Comparison of ENCODE assay signal across 23 mouse cellular contexts in the genomic region with DNA sequence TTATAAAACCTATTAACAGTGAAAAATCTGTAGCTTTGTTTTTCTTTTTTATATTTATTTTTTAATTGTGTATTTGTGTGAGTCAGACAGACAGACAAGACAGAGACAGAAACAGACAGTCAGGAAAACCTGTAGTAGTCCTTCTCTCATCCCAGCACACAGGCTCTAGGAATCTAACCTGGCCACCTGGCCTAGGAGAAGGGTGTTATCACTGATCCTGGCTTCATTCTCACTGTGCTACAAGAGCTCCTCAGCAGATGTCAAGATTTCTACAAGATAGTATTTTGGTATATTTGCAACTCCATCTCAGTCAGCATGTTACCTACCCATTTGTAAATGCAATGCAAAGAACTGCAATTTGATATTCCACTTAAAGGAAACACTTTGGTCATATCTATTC. TPM values are rescaled to one million over a fixed set of nuclear protein-coding genes. Genes with fewer than 3 reads are reported as not detected.
DNase-seq lines count a peak whose midpoint lies in the region; ATAC-seq and TF ChIP-seq lines count a peak whose summit lies in the region.
"Had no signal": no experiment of that assay in that cellular context is flagged by ENCODE, and none has a peak within 500 bp of the region (broad histone marks: within the 10 kb centered on the region; RNA-seq: fewer than 3 reads in every experiment).

No protein-coding gene starts in this region.

- H3K27ac ChIP-seq in liver, embryonic 13.5 days: no peak overlapping the region
- H3K27ac ChIP-seq in MEL (ENCODE audit: control insufficient read depth, low read depth, low read length): no peak overlapping the region
- no peak overlapping the region for H3K27ac ChIP-seq in forebrain, embryonic 12.5 days
- H3K27ac ChIP-seq: embryonic facial prominence, embryonic 10.5 days; embryonic facial prominence, embryonic 12.5 days had no signal

- no peak for TF ChIP-seq POLR2A in MEL (IDR thresholded peaks at IDR 0.05; ENCODE audit: control insufficient read depth in 1 of 2, insufficient read depth in 1 of 2, low read depth in 1 of 2, low read length in 2 of 2, poor library complexity in 1 of 2)

- ATAC-seq in liver, embryonic 13.5 days (ENCODE audit: low read depth): peak; percentile 64
- peak; percentile 74 for ATAC-seq in megakaryocyte-erythroid progenitor cell, adult 5-6 weeks (replicated peaks; ENCODE audit: low FRiP score, low TSS enrichment, poor library complexity, severe bottlenecking)
- no peak for ATAC-seq in forebrain, embryonic 12.5 days (ENCODE audit: low FRiP score)
- ATAC-seq: CD4-positive, CD25-positive, alpha-beta regulatory T cell, adult 4 months; forebrain, embryonic 14.5 days; forebrain, embryonic 16.5 days had no signal

- no peak for TF ChIP-seq CTCF in MEL (IDR thresholded peaks at IDR 0.05 in 2 of 3, conservative IDR thresholded peaks at IDR 0.05 in 1 of 3; ENCODE audit: control insufficient read depth in 1 of 3, insufficient read depth in 1 of 3, low read depth in 2 of 3, low read length in 3 of 3, poor library complexity in 1 of 3, severe bottlenecking in 1 of 3)

- H3K4me3 ChIP-seq in liver, embryonic 13.5 days (replicated peaks): no peak overlapping the region
- H3K4me3 ChIP-seq in MEL (ENCODE audit: control insufficient read depth in 1 of 2, insufficient read depth in 1 of 2, low read depth in 2 of 2, low read length in 2 of 2): no peak overlapping the region
- H3K4me3 ChIP-seq in forebrain, embryonic 12.5 days (replicated peaks): no peak overlapping the region
- H3K4me3 ChIP-seq: embryonic facial prominence, embryonic 10.5 days; embryonic facial prominence, embryonic 12.5 days had no signal

- H3K4me1 ChIP-seq in liver, embryonic 13.5 days (replicated peaks): peaks cover 72% of the 10 kb centered on the region
- H3K4me1 ChIP-seq in MEL (ENCODE audit: control insufficient read depth in 1 of 2, insufficient read depth in 2 of 2, low read length in 2 of 2): peaks cover 0 to 5% of the 10 kb centered on the region in 2 experiments; a peak in 1 of 4 replicates
- H3K4me1 ChIP-seq in forebrain, embryonic 12.5 days: peaks cover 4% of the 10 kb centered on the region; the same call in 1 of the 2 replicates

- no peak for TF ChIP-seq RAD21 in MEL (IDR thresholded peaks at IDR 0.05; ENCODE audit: low read depth, low read length)

- H3K4me2 ChIP-seq in liver, embryonic 13.5 days: no peak overlapping the region
- H3K4me2 ChIP-seq in forebrain, embryonic 12.5 days: no peak overlapping the region
- H3K4me2 ChIP-seq: embryonic facial prominence, embryonic 12.5 days had no signal

- DNase-seq in heart, adult 11 months: peak; percentile 17
- DNase-seq in heart, adult 9 months (ENCODE audit: low spot score in 2 of 2): no peak
- no peak for DNase-seq in liver, embryonic 13.5 days
- DNase-seq in liver: no peak
- no peak for DNase-seq in MEL (ENCODE audit: low read depth, low spot score)
- DNase-seq: adrenal gland, adult 2 months; adrenal gland, postnatal 10 days; adrenal gland, postnatal 25 days; B cell, adult 2 months; cerebellum, adult 11 months; cerebellum, adult 18-20 months; cerebellum, adult 9-10 months; cerebellum, postnatal 10 days; cerebellum, postnatal 25 days had no signal

- H3K79me2 ChIP-seq in MEL (ENCODE audit: control insufficient read depth, insufficient read depth, low read length, poor library complexity): peaks cover 84% of the 10 kb centered on the region

- no peaks in the 10 kb centered on the region for H3K27me3 ChIP-seq in liver, embryonic 13.5 days
- H3K27me3 ChIP-seq in MEL (ENCODE audit: control insufficient read depth in 1 of 2, insufficient read depth in 2 of 2, low read length in 2 of 2): no peaks in the 10 kb centered on the region
- no peaks in the 10 kb centered on the region for H3K27me3 ChIP-seq in forebrain, embryonic 12.5 days
- H3K27me3 ChIP-seq: CH12.LX; embryonic facial prominence, embryonic 12.5 days had no signal

- no peak overlapping the region for H3K9ac ChIP-seq in liver, embryonic 13.5 days
- no peak overlapping the region for H3K9ac ChIP-seq in MEL (ENCODE audit: control insufficient read depth, low read depth, low read length, poor library complexity, severe bottlenecking)
- no peak overlapping the region for H3K9ac ChIP-seq in forebrain, embryonic 12.5 days
- H3K9ac ChIP-seq: embryonic facial prominence, embryonic 12.5 days had no signal

- no peak for TF ChIP-seq EP300 in MEL (IDR thresholded peaks at IDR 0.05; ENCODE audit: low read depth in 1 of 2, low read length in 2 of 2)

- no peaks in the 10 kb centered on the region for H3K9me3 ChIP-seq in liver, embryonic 13.5 days (replicated peaks)
- no peaks in the 10 kb centered on the region for H3K9me3 ChIP-seq in MEL (replicated peaks; ENCODE audit: insufficient read depth, low read length)
- no peaks in the 10 kb centered on the region for H3K9me3 ChIP-seq in forebrain, embryonic 12.5 days
- H3K9me3 ChIP-seq: embryonic facial prominence, embryonic 10.5 days; embryonic facial prominence, embryonic 12.5 days; G1E had no signal

- H3K36me3 ChIP-seq in liver, embryonic 13.5 days: peaks cover 10% of the 10 kb centered on the region
- peaks cover 10% of the 10 kb centered on the region in 2 experiments for H3K36me3 ChIP-seq in MEL (ENCODE audit: control insufficient read depth in 1 of 2, insufficient read depth in 2 of 2, low read length in 2 of 2)
- H3K36me3 ChIP-seq in forebrain, embryonic 12.5 days (replicated peaks): no peaks in the 10 kb centered on the region

TF ChIP-seq in MEL, 35 proteins besides CTCF, POLR2A, EP300 and RAD21:
- TF ChIP-seq TAL1 (IDR thresholded peaks at IDR 0.05; ENCODE audit: low read length): peak; percentile 33
- no peak for TF ChIP-seq SMC3 (IDR thresholded peaks at IDR 0.05; ENCODE audit: low read depth, low read length)

RNA-seq across cellular contexts. Expression of a gene that starts 30.8 kb away (rescaled TPM):
- polyA plus RNA-seq in liver, embryonic 13.5 days (2015; fragmentation: Nextera tagmentation; extraction: Ambion mirVana): 10.7 and 13.6 TPM in 2 replicates
- total RNA-seq in MEL (2012; rRNA removed): 49.2 and 57.8 TPM in 2 replicates
- 100 to 1,000 TPM in 1 of 2 experiments, 10 to 100 TPM in 1; 87.7 to 235 TPM for polyA plus RNA-seq in MEL (2012; ENCODE audit: insufficient read depth in 1 of 2, insufficient read length in 2 of 2, low read depth in 1 of 2, low replicate concordance in 2 of 2, missing spikeins in 1 of 2)
- 97.9 and 99.4 TPM in 2 replicates for total RNA-seq in megakaryocyte-erythroid progenitor cell, adult 5-6 weeks (2014; fragmentation: Nextera tagmentation)
- 57.1 and 57.3 TPM in 2 replicates for total RNA-seq in megakaryocyte-erythroid progenitor cell, adult 5-6 weeks (2017)
- polyA plus RNA-seq in forebrain, embryonic 12.5 days (2016; fragmentation: Nextera tagmentation; extraction: Ambion mirVana): 38.4 and 65.7 TPM in 2 replicates

RNA-seq across cellular contexts. Expression of a gene that starts 51.4 kb away (rescaled TPM):
- 25.3 and 25.7 TPM in 2 replicates for polyA plus RNA-seq in liver, embryonic 13.5 days (2015; fragmentation: Nextera tagmentation; extraction: Ambion mirVana)
- total RNA-seq in MEL (2012; rRNA removed): 28.9 and 32.0 TPM in 2 replicates
- 10 to 100 TPM in 1 of 2 experiments, not detected in 1; 36.0 TPM for polyA plus RNA-seq in MEL (2012; ENCODE audit: insufficient read depth in 1 of 2, insufficient read length in 2 of 2, low read depth in 1 of 2, low replicate concordance in 2 of 2, missing spikeins in 1 of 2)
- 89.0 and 94.3 TPM in 2 replicates for total RNA-seq in megakaryocyte-erythroid progenitor cell, adult 5-6 weeks (2014; fragmentation: Nextera tagmentation)
- 60.1 and 68.2 TPM in 2 replicates for total RNA-seq in megakaryocyte-erythroid progenitor cell, adult 5-6 weeks (2017)
- polyA plus RNA-seq in forebrain, embryonic 12.5 days (2016; fragmentation: Nextera tagmentation; extraction: Ambion mirVana): 59.1 and 61.6 TPM in 2 replicates
